Mouse (Mus musculus): ENCODE results near the gene Ppp1r3a. TPM values are rescaled to one million over a fixed set of nuclear protein-coding genes. Genes with fewer than 3 reads are reported as not detected.
"Not testable (repeated sequence)": the region's sequence is repeated elsewhere in the genome, so short reads cannot be mapped to it uniquely, and the experiment has no call there.

The Ppp1r3a gene
- polyA plus RNA-seq (2012; rRNA removed) = not detected in 2 replicates

- WGBS = 86% methylated on average over 7 of the region's 7 CpGs
- DNase-seq (ENCODE audit: low read depth, low spot score) = no peak
Measured at GRCm38 (mm10) chr6:14754901-14755591, at the start of gene Ppp1r3a. TSS of gene Ppp1r3a (minus strand) at chr6:14755274.

GRCm38 (mm10) chr6:14787157-14787938 lies 32.3 kb upstream of the Ppp1r3a start:
- 39% methylated on average over 1 of the region's 1 CpGs for WGBS
- no peak for DNase-seq (ENCODE audit: low read depth, low spot score)

GRCm38 (mm10) chr6:14777920-14778319 lies 22.8 kb upstream of the Ppp1r3a start:
- WGBS = 93% methylated on average over 4 of the region's 4 CpGs
- no peak for DNase-seq (ENCODE audit: low read depth, low spot score)

- WGBS = 75% methylated on average over 2 of the region's 2 CpGs
- no peak for DNase-seq (ENCODE audit: low read depth, low spot score)
Measured at GRCm38 (mm10) chr6:14771717-14772116, 16.6 kb upstream of the Ppp1r3a start.

- 62% methylated on average over 3 of the region's 3 CpGs for WGBS
Measured at GRCm38 (mm10) chr6:14757486-14757885, 2.4 kb upstream of the Ppp1r3a start.

GRCm38 (mm10) chr6:14753512-14753911 lies 1.6 kb downstream of the Ppp1r3a start:
- no peak for DNase-seq (ENCODE audit: low read depth, low spot score)
- WGBS = 83% methylated on average over 4 of the region's 4 CpGs

More at GRCm38 (mm10) chr6:14757486-14757885, 2.4 kb upstream of the Ppp1r3a start:
- DNase-seq (ENCODE audit: low read depth, low spot score) = no peak

- 44% methylated on average over 1 of the region's 1 CpGs for WGBS
- DNase-seq (ENCODE audit: low read depth, low spot score) = no peak
Measured at GRCm38 (mm10) chr6:14752211-14752610, 2.9 kb downstream of the Ppp1r3a start.

- no peak for DNase-seq (ENCODE audit: low read depth, low spot score)
- 51% methylated on average over 2 of the region's 2 CpGs for WGBS
Measured at GRCm38 (mm10) chr6:14747000-14747399, 8.1 kb downstream of the Ppp1r3a start.

GRCm38 (mm10) chr6:14736017-14736416 lies 19.1 kb downstream of the Ppp1r3a start:
- WGBS = 88% methylated on average over 2 of the region's 2 CpGs

GRCm38 (mm10) chr6:14731011-14731410 lies 24.1 kb downstream of the Ppp1r3a start:
- DNase-seq (ENCODE audit: low read depth, low spot score) = no peak
- WGBS = 50% methylated on average over 5 of the region's 5 CpGs

More at GRCm38 (mm10) chr6:14736017-14736416, 19.1 kb downstream of the Ppp1r3a start:
- no peak for DNase-seq (ENCODE audit: low read depth, low spot score)

GRCm38 (mm10) chr6:14720772-14721414 lies 34.2 kb downstream of the Ppp1r3a start:
- 75% methylated on average over 4 of the region's 4 CpGs for WGBS
- DNase-seq (ENCODE audit: low read depth, low spot score) = no peak

- WGBS = 85% methylated on average over 6 of the region's 6 CpGs
- no peak for DNase-seq (ENCODE audit: low read depth, low spot score)
Measured at GRCm38 (mm10) chr6:14720110-14720771, 34.8 kb downstream of the Ppp1r3a start.

- 29% methylated on average over 4 of the region's 4 CpGs for WGBS
- no peak for DNase-seq (ENCODE audit: low read depth, low spot score)
Measured at GRCm38 (mm10) chr6:14715129-14715989, 39.7 kb downstream of the Ppp1r3a start.

GRCm38 (mm10) chr6:14712146-14712545 lies 42.9 kb downstream of the Ppp1r3a start:
- no peak for DNase-seq (ENCODE audit: low read depth, low spot score)
- WGBS = 16% methylated on average over 2 of the region's 2 CpGs

- DNase-seq (ENCODE audit: low read depth, low spot score) = no peak
Measured at GRCm38 (mm10) chr6:14700030-14700429, 55.0 kb downstream of the Ppp1r3a start.

GRCm38 (mm10) chr6:14679231-14679887 lies 75.7 kb downstream of the Ppp1r3a start:
- 90% methylated on average over 20 of the region's 20 CpGs for WGBS
- DNase-seq (ENCODE audit: low read depth, low spot score) = not testable (repeated sequence)

GRCm38 (mm10) chr6:14668966-14669365 lies 86.1 kb downstream of the Ppp1r3a start:
- WGBS = 73% methylated on average over 2 of the region's 2 CpGs
- DNase-seq (ENCODE audit: low read depth, low spot score) = not testable (repeated sequence)

GRCm38 (mm10) chr6:14667651-14668050 lies 87.4 kb downstream of the Ppp1r3a start:
- DNase-seq (ENCODE audit: low read depth, low spot score) = not testable (repeated sequence)
- 78% methylated on average over 2 of the region's 2 CpGs for WGBS
